Mouse (Mus musculus): Measurements from ENCODE around the gene Uba2.

DNA sequence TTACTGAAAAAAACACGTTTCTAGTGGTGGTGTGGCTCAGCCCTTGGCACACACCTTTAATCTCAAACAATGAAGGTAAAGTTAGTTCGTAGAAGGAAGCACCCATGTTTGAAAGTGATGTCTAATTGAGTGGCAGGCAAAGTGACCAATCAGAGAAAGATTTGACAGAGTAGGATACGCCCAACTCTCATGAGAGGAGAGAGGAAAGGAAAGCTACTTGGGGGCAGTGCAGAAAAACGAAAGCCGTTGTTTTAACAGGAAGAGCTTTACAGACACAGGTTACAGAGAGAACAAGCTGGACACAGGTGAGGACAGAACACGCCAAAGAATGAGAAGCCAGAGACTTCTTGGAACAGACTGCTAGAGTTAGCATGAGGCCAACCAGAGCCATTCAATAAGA, 36.9 kb upstream of the Uba2 start:
- TF ChIP-seq TAL1 (conservative IDR thresholded peaks at IDR 0.05; ENCODE audit: low read depth, low read length) (no peak), CTCF (IDR thresholded peaks at IDR 0.05; ENCODE audit: low read depth, low read length) (no peak), GATA2 (IDR thresholded peaks at IDR 0.05; ENCODE audit: borderline replicate concordance, low read depth, low read length) (no peak), GATA1 (IDR thresholded peaks at IDR 0.05; ENCODE audit: borderline replicate concordance, low read length) (no peak)

Measured in G1E (cell line).